Mouse (Mus musculus) intestine, embryonic 15.5 days (tissue): ENCODE results near the gene Slc4a1ap. TPM values are rescaled to one million over a fixed set of nuclear protein-coding genes. Genes with fewer than 3 reads are reported as not detected.
"Not testable (repeated sequence)": the region's sequence is repeated elsewhere in the genome, so short reads cannot be mapped to it uniquely, and the experiment has no call there.

Experiments
- ATAC-seq: fragments of 200-750 bp; cut with Nextera tagmentation; 2 replicates; pipeline ENCODE4 v1.8.0; 2017; ENCODE audit warnings: moderate TSS enrichment, moderate library complexity
- H3K27ac ChIP-seq: fragments of 300-500 bp; sonication (generic); 2 replicates; pipeline ENCODE4 v1.5.1; 2015; ENCODE audit warnings: mild to moderate bottlenecking, inconsistent platforms
- H3K27me3 ChIP-seq: fragments of 300-500 bp; sonication (generic); replicated peaks from 2 replicates; pipeline ENCODE4 v1.6.1; 2015; ENCODE audit warnings: inconsistent platforms
- H3K36me3 ChIP-seq: fragments of 300-500 bp; sonication (generic); 2 replicates; pipeline ENCODE4 v1.6.1; 2015; ENCODE audit warnings: inconsistent platforms
- H3K4me1 ChIP-seq: fragments of 300-500 bp; sonication (generic); replicated peaks from 2 replicates; pipeline ENCODE4 v1.6.1; 2015; ENCODE audit warnings: inconsistent platforms
- H3K4me2 ChIP-seq: fragments of 300-500 bp; sonication (generic); replicated peaks from 2 replicates; pipeline ENCODE4 v1.6.1; 2015; ENCODE audit warnings: mild to moderate bottlenecking, inconsistent platforms
- H3K4me3 ChIP-seq: fragments of 300-500 bp; sonication (generic); replicated peaks from 2 replicates; pipeline ENCODE4 v1.5.1; 2015; ENCODE audit warnings: inconsistent platforms
- H3K9ac ChIP-seq: fragments of 300-500 bp; sonication (generic); 2 replicates; pipeline ENCODE4 v1.6.1; 2015; ENCODE audit warnings: inconsistent platforms
- H3K9me3 ChIP-seq: fragments of 300-500 bp; sonication (generic); 2 replicates; pipeline ENCODE4 v1.6.1; 2016; ENCODE audit warnings: inconsistent platforms
- WGBS: fragments of 180-500 bp; shearing (Covaris S2); methylation state at CpG from one replicate; pipeline ENCODE4 v1.1.7; 2015; 5-methylcytosine and 5-hydroxymethylcytosine counted together
- polyA plus RNA-seq: library from polyadenylated mRNA; unstranded; fragments of >200 nt; fragmentation: Nextera tagmentation; extraction: Ambion mirVana; gene quantifications from 2 replicates; pipeline ENCODE4 v1.2.1, GENCODE M21; 2015

Gene Slc4a1ap
- polyA plus RNA-seq, 1 experiment from 2014 or later, result 25.5 TPM

GRCm38 (mm10) chr5:31527707-31528106 lies 912 bp downstream of the Slc4a1ap start, which contains the start of gene Supt7l:
Gene Supt7l, minus strand, starts transcription at chr5:31527807.
- H3K4me3 ChIP-seq, result peak within 1 kb of the TSS; percentile 96
- whole genome bisulfite sequencing, result 74% methylated on average over 11 of the region's 11 CpGs
- H3K4me1 ChIP-seq, ATAC-seq, H3K9me3 ChIP-seq, H3K27me3 ChIP-seq: not testable (repeated sequence)
- H3K27ac ChIP-seq, result peak within 1 kb of the TSS; percentile 88
- peak within 1 kb of the TSS; percentile 91 for H3K4me2 ChIP-seq
- peak within 1 kb of the TSS; percentile 93 for H3K9ac ChIP-seq
- H3K36me3 ChIP-seq, result peaks cover 17% of the 10 kb centered on the region

- H3K4me2 ChIP-seq, result no peak overlapping the region
- H3K4me3 ChIP-seq, result no peak overlapping the region
- H3K9me3 ChIP-seq, result no peaks in the 10 kb centered on the region
- H3K27me3 ChIP-seq, result no peaks in the 10 kb centered on the region
- H3K4me1 ChIP-seq, result peaks cover 9% of the 10 kb centered on the region; the same call in 1 of the 2 replicates
- no peak overlapping the region for H3K27ac ChIP-seq
- 49% methylated on average over 2 of the region's 2 CpGs for WGBS
- no peak overlapping the region for H3K9ac ChIP-seq
- ATAC-seq, result no peak
- H3K36me3 ChIP-seq, result peaks cover 20% of the 10 kb centered on the region
Measured at GRCm38 (mm10) chr5:31528560-31528959, 1.8 kb downstream of the Slc4a1ap start.

GRCm38 (mm10) chr5:31535228-31535627 lies 8.4 kb downstream of the Slc4a1ap start:
- no peak overlapping the region for H3K27ac ChIP-seq
- no peak for ATAC-seq
- H3K36me3 ChIP-seq, result peaks cover 31% of the 10 kb centered on the region
- no peaks in the 10 kb centered on the region for H3K9me3 ChIP-seq
- H3K27me3 ChIP-seq, result no peaks in the 10 kb centered on the region
- no peak overlapping the region for H3K4me2 ChIP-seq
- H3K4me3 ChIP-seq, result no peak overlapping the region
- no peaks in the 10 kb centered on the region for H3K4me1 ChIP-seq
- 91% methylated on average over 2 of the region's 2 CpGs for WGBS
- no peak overlapping the region for H3K9ac ChIP-seq

- H3K4me2 ChIP-seq, result no peak overlapping the region
- 54% methylated on average over 1 of the region's 1 CpGs for WGBS
- H3K9me3 ChIP-seq, result no peaks in the 10 kb centered on the region
- ATAC-seq, result no peak
- H3K27me3 ChIP-seq, result no peaks in the 10 kb centered on the region
- H3K36me3 ChIP-seq, result peaks cover 14% of the 10 kb centered on the region
- H3K9ac ChIP-seq, result no peak overlapping the region
- H3K27ac ChIP-seq, result no peak overlapping the region
- no peaks in the 10 kb centered on the region for H3K4me1 ChIP-seq
- no peak overlapping the region for H3K4me3 ChIP-seq
Measured at GRCm38 (mm10) chr5:31559401-31559800, 32.6 kb downstream of the Slc4a1ap start.

GRCm38 (mm10) chr5:31560352-31560751 lies 33.6 kb downstream of the Slc4a1ap start:
- Histone ChIP-seq H3K4me2 (no peak overlapping the region), H3K36me3 (peaks cover 11% of the 10 kb centered on the region; the same call in 1 of the 2 replicates), H3K27ac (no peak overlapping the region), H3K27me3 (no peaks in the 10 kb centered on the region), H3K4me1 (no peaks in the 10 kb centered on the region), H3K4me3 (no peak overlapping the region), H3K9ac (no peak overlapping the region), H3K9me3 (no peaks in the 10 kb centered on the region)
- ATAC-seq, result no peak
- WGBS, result 96% methylated on average over 2 of the region's 2 CpGs

GRCm38 (mm10) chr5:31562036-31562666 lies 35.4 kb downstream of the Slc4a1ap start:
- Histone ChIP-seq H3K4me3 (no peak overlapping the region), H3K27ac (no peak overlapping the region), H3K9ac (no peak overlapping the region), H3K9me3 (no peaks in the 10 kb centered on the region), H3K4me2 (no peak overlapping the region), H3K27me3 (no peaks in the 10 kb centered on the region), H3K36me3 (0 out of 2 replicates have a peak, but pooled peaks cover 4% of the 10 kb centered on the region), H3K4me1 (no peaks in the 10 kb centered on the region)
- ATAC-seq, result no peak
- WGBS, result 81% methylated on average over 7 of the region's 7 CpGs

- 6% methylated on average over 6 of the region's 6 CpGs for WGBS
- H3K9ac ChIP-seq, result no peak overlapping the region
- H3K4me1 ChIP-seq, result no peaks in the 10 kb centered on the region
- no peaks in the 10 kb centered on the region for H3K36me3 ChIP-seq
- peak; percentile 59 for ATAC-seq
- no peak overlapping the region for H3K4me3 ChIP-seq
- no peaks in the 10 kb centered on the region for H3K27me3 ChIP-seq
- H3K27ac ChIP-seq, result no peak overlapping the region
- no peaks in the 10 kb centered on the region for H3K9me3 ChIP-seq
- no peak overlapping the region for H3K4me2 ChIP-seq
Measured at GRCm38 (mm10) chr5:31563496-31563895, 36.7 kb downstream of the Slc4a1ap start.

GRCm38 (mm10) chr5:31563905-31564304 lies 37.1 kb downstream of the Slc4a1ap start:
- 34% methylated on average over 7 of the region's 7 CpGs for WGBS
- Histone ChIP-seq H3K9me3 (no peaks in the 10 kb centered on the region), H3K36me3 (no peaks in the 10 kb centered on the region), H3K4me3 (no peak overlapping the region), H3K9ac (no peak overlapping the region), H3K4me2 (no peak overlapping the region), H3K27me3 (no peaks in the 10 kb centered on the region), H3K27ac (no peak overlapping the region), H3K4me1 (no peaks in the 10 kb centered on the region)
- ATAC-seq, result no peak

GRCm38 (mm10) chr5:31564976-31565375 lies 38.2 kb downstream of the Slc4a1ap start:
- Histone ChIP-seq H3K4me3 (no peak overlapping the region), H3K4me1 (no peaks in the 10 kb centered on the region), H3K4me2 (no peak overlapping the region), H3K27ac (no peak overlapping the region), H3K9ac (no peak overlapping the region), H3K27me3 (no peaks in the 10 kb centered on the region), H3K9me3 (no peaks in the 10 kb centered on the region), H3K36me3 (no peaks in the 10 kb centered on the region)
- ATAC-seq, result no peak
- WGBS, result 74% methylated on average over 4 of the region's 4 CpGs

- WGBS, result 87% methylated on average over 7 of the region's 7 CpGs
- no peak overlapping the region for H3K4me2 ChIP-seq
- H3K9me3 ChIP-seq, result no peaks in the 10 kb centered on the region
- peaks cover 5% of the 10 kb centered on the region for H3K4me1 ChIP-seq
- no peaks in the 10 kb centered on the region for H3K27me3 ChIP-seq
- H3K9ac ChIP-seq, result no peak overlapping the region
- ATAC-seq, result no peak
- no peak overlapping the region for H3K4me3 ChIP-seq
- H3K36me3 ChIP-seq, result no peaks in the 10 kb centered on the region
- H3K27ac ChIP-seq, result no peak overlapping the region
Measured at GRCm38 (mm10) chr5:31566026-31566425, 39.2 kb downstream of the Slc4a1ap start.

- Histone ChIP-seq H3K9me3 (no peaks in the 10 kb centered on the region), H3K9ac (no peak overlapping the region), H3K36me3 (no peaks in the 10 kb centered on the region), H3K27me3 (no peaks in the 10 kb centered on the region), H3K4me2 (no peak overlapping the region), H3K4me3 (no peak overlapping the region), H3K27ac (no peak overlapping the region), H3K4me1 (peaks cover 9% of the 10 kb centered on the region)
- WGBS, result 59% methylated on average over 3 of the region's 3 CpGs
- ATAC-seq, result no peak
Measured at GRCm38 (mm10) chr5:31566457-31566856, 39.7 kb downstream of the Slc4a1ap start.

GRCm38 (mm10) chr5:31567951-31568657 lies 41.3 kb downstream of the Slc4a1ap start:
- H3K27ac ChIP-seq, result no peak overlapping the region
- no peaks in the 10 kb centered on the region for H3K27me3 ChIP-seq

More at GRCm38 (mm10) chr5:31567951-31568657, 41.3 kb downstream of the Slc4a1ap start:
- WGBS, result 62% methylated on average over 5 of the region's 5 CpGs
- Histone ChIP-seq H3K4me1 (peaks cover 11% of the 10 kb centered on the region), H3K9ac (no peak overlapping the region), H3K4me3 (no peak overlapping the region), H3K36me3 (no peaks in the 10 kb centered on the region), H3K9me3 (no peaks in the 10 kb centered on the region), H3K4me2 (no peak overlapping the region)
- ATAC-seq, result no peak
